Mouse (Mus musculus) G1E-ER4 (cell line): ENCODE measurements at regions not wholly inside any gene's neighbourhood (a gene's known extent, or its start where the extent isn't known, plus 50 kb on each side); places are given as distances from the start of the nearest gene placed in this dataset.

ENCODE experiments used
- GATA1 ChIP-seq: IDR thresholded peaks from one replicate; pipeline ENCODE4 v1.8.0; 2012; ENCODE audit warnings: low read length, inconsistent platforms

- no peak for TF ChIP-seq GATA1
Measured at GRCm38 (mm10) chr13:37628391-37629270, 149.6 kb upstream of the Rreb1 start.

- no peak for TF ChIP-seq GATA1
Measured at GRCm38 (mm10) chr13:37629271-37629899, 148.8 kb upstream of the Rreb1 start.

GRCm38 (mm10) chr13:37632835-37633440 lies 145.3 kb upstream of the Rreb1 start:
- no peak for TF ChIP-seq GATA1

- TF ChIP-seq GATA1: no peak
Measured at GRCm38 (mm10) chr13:37636363-37636762, 141.8 kb upstream of the Rreb1 start.

GRCm38 (mm10) chr13:37637151-37637550 lies 141.0 kb upstream of the Rreb1 start:
- TF ChIP-seq GATA1: no peak

- no peak for TF ChIP-seq GATA1
Measured at GRCm38 (mm10) chr13:37638071-37638511, 140.1 kb upstream of the Rreb1 start.

- no peak for TF ChIP-seq GATA1
Measured at GRCm38 (mm10) chr13:37642410-37643093, 135.6 kb upstream of the Rreb1 start.

- no peak for TF ChIP-seq GATA1
Measured at GRCm38 (mm10) chr13:37644751-37645181, 133.4 kb upstream of the Rreb1 start.

GRCm38 (mm10) chr13:37649467-37650080 lies 128.6 kb upstream of the Rreb1 start:
- no peak for TF ChIP-seq GATA1

- no peak for TF ChIP-seq GATA1
Measured at GRCm38 (mm10) chr13:37651221-37651946, 126.8 kb upstream of the Rreb1 start.

- TF ChIP-seq GATA1: no peak
Measured at GRCm38 (mm10) chr13:37654651-37655050, 123.5 kb upstream of the Rreb1 start.

- TF ChIP-seq GATA1: no peak
Measured at GRCm38 (mm10) chr13:37657248-37657647, 121.0 kb upstream of the Rreb1 start.

GRCm38 (mm10) chr13:37658034-37658433 lies 120.2 kb upstream of the Rreb1 start:
- TF ChIP-seq GATA1: no peak

GRCm38 (mm10) chr13:37658519-37658918 lies 119.7 kb upstream of the Rreb1 start:
- TF ChIP-seq GATA1: no peak

- no peak for TF ChIP-seq GATA1
Measured at GRCm38 (mm10) chr13:37660083-37660482, 118.1 kb upstream of the Rreb1 start.

GRCm38 (mm10) chr13:37660668-37661067 lies 117.5 kb upstream of the Rreb1 start:
- no peak for TF ChIP-seq GATA1
